Mouse (Mus musculus) forebrain, postnatal 0 days (tissue): ENCODE data around the gene Mlph. TPM values are rescaled to one million over a fixed set of nuclear protein-coding genes. Genes with fewer than 3 reads are reported as not detected.

ENCODE experiments used
- ATAC-seq: fragments of 200-750 bp; cut with Nextera tagmentation; 2 replicates; pipeline ENCODE4 v1.8.0; 2017; ENCODE audit warnings: mild to moderate bottlenecking, moderate library complexity
- DNase-seq: peaks from one replicate; pipeline ENCODE4 v3.0.0-alpha.2; 2015
- H3K27ac ChIP-seq: fragments of 300-500 bp; sonication (generic); 2 replicates; pipeline ENCODE4 v1.5.1; 2014; ENCODE audit warnings: low read depth, mild to moderate bottlenecking, antibody characterized with exemption, low read length, moderate library complexity, mixed read lengths
- H3K27me3 ChIP-seq: fragments of 300-500 bp; sonication (generic); 2 replicates; pipeline ENCODE4 v1.6.1; 2014; ENCODE audit warnings: mild to moderate bottlenecking, low read length, mixed read lengths; ENCODE audit not compliant: insufficient read depth
- H3K36me3 ChIP-seq: fragments of 300-500 bp; sonication (generic); 2 replicates; pipeline ENCODE4 v1.6.1; 2014; ENCODE audit warnings: mild to moderate bottlenecking, moderate library complexity; ENCODE audit not compliant: insufficient read depth
- H3K4me1 ChIP-seq: fragments of 300-500 bp; sonication (generic); 2 replicates; pipeline ENCODE4 v1.6.1; 2014; ENCODE audit warnings: antibody characterized with exemption; ENCODE audit not compliant: insufficient read depth
- H3K4me2 ChIP-seq: fragments of 300-500 bp; sonication (generic); 2 replicates; pipeline ENCODE4 v1.6.1; 2014; ENCODE audit warnings: low read depth, mild to moderate bottlenecking, moderate library complexity
- H3K4me3 ChIP-seq: fragments of 300-500 bp; sonication (generic); 2 replicates; pipeline ENCODE4 v1.5.1; 2014; ENCODE audit warnings: low read depth, low read length, mixed read lengths
- H3K9ac ChIP-seq: fragments of 300-500 bp; sonication (generic); 2 replicates; pipeline ENCODE4 v1.6.1; 2014; ENCODE audit warnings: mild to moderate bottlenecking
- H3K9me3 ChIP-seq: fragments of 300-500 bp; sonication (generic); 2 replicates; pipeline ENCODE4 v1.6.1; 2016; ENCODE audit warnings: low read length
- CTCF ChIP-seq: sonication (generic); IDR thresholded peaks from 2 replicates; pipeline ENCODE4 v1.5.1; 2016; ENCODE audit warnings: antibody characterized with exemption, control low read depth, low read depth
- WGBS: fragments of 180-500 bp; shearing (Covaris S2); extraction: QIAGEN DNeasy Blood & Tissue Kit; methylation state at CpG from one replicate; pipeline ENCODE4 v1.1.7; 2014; 5-methylcytosine and 5-hydroxymethylcytosine counted together
- polyA plus RNA-seq: library from polyadenylated mRNA; unstranded; fragments of >200 nt; fragmentation: Nextera tagmentation; extraction: Ambion mirVana; gene quantifications from 2 replicates; pipeline ENCODE4 v1.2.1, GENCODE M21; 2015
- total RNA-seq: library from RNA; depleted of rRNA; stranded (reverse); fragments of >200 nt; gene quantifications from 2 replicates; pipeline ENCODE4 v1.2.3, GENCODE M21; 2014

Gene Mlph
- total and polyA plus RNA-seq, 2 experiments from 2014 or later, result 0.14 to 0.33 TPM

DNA sequence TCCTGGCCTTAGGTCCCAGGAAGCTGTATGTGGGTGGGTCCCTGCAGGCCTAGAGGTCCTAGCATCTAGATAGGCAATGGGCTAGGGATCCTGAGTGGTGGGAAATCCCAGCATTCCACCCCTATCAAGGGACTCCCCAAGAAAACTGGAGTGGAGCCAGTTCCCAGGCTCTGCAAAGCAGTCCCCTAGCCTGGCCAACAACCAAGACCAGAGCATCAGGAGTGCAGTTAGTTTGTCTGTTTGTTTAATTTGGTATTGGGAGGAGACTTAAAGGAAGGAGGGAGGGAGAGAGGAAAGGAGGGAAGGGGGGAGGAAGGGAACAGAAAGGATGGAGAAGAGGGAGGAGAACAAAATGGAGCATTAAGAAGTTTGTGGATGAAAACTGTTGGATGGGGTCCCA, 5.7 kb upstream of the Mlph start:
- ATAC-seq (no peak), DNase-seq (no peak)
- no peaks in the 10 kb centered on the region; the same call in 1 of the 2 replicates for H3K4me1 ChIP-seq
- H3K4me2 ChIP-seq, result no peak overlapping the region
- no peaks in the 10 kb centered on the region for H3K9me3 ChIP-seq
- no peak overlapping the region for H3K4me3 ChIP-seq
- no peak for TF ChIP-seq CTCF
- H3K9ac ChIP-seq, result no peak overlapping the region
- no peaks in the 10 kb centered on the region for H3K36me3 ChIP-seq
- H3K27ac ChIP-seq, result no peak overlapping the region
- H3K27me3 ChIP-seq, result no peaks in the 10 kb centered on the region; the same call in 1 of the 2 replicates

DNA sequence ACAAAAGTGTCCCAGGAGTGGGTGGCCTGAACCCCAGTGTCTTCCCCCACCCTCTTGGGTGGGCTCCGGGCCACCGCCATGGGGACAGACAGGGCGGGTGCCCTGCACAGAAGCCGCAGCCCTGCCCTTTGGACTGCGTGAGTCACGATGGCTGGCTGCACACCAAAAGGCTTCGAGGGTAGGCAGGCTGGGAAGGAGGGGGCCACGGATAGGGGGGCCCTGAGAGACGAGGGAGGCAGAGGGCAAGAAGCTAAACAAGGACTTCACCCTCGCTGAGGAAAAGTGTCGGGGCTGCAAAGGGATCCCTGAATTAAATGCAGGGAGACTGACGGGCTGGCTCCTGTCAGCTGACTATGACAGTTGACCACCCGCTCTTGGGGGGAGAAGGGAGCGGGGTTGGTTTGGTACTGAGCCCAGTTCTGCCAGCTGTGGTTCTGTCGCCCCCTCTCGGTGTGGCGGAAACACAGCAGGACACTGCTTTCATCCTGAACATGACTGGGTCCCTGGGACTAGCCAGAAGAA, 5.2 kb upstream of the Mlph start:
- no peak overlapping the region for H3K4me3 ChIP-seq
- no peaks in the 10 kb centered on the region; the same call in 1 of the 2 replicates for H3K27me3 ChIP-seq
- H3K9ac ChIP-seq, result no peak overlapping the region
- WGBS, result 40% methylated on average over 17 of the region's 17 CpGs
- H3K4me1 ChIP-seq, result no peaks in the 10 kb centered on the region; the same call in 1 of the 2 replicates
- DNase-seq, result no peak
- H3K4me2 ChIP-seq, result 0 out of 2 replicates have a peak overlapping the region, but pooled peaks have one; percentile 10
- peak; percentile 42; the same call in 1 of the 2 replicates for ATAC-seq
- TF ChIP-seq CTCF, result peak; percentile 38
- no peaks in the 10 kb centered on the region for H3K9me3 ChIP-seq
- H3K27ac ChIP-seq, result no peak overlapping the region
- no peaks in the 10 kb centered on the region for H3K36me3 ChIP-seq

DNA sequence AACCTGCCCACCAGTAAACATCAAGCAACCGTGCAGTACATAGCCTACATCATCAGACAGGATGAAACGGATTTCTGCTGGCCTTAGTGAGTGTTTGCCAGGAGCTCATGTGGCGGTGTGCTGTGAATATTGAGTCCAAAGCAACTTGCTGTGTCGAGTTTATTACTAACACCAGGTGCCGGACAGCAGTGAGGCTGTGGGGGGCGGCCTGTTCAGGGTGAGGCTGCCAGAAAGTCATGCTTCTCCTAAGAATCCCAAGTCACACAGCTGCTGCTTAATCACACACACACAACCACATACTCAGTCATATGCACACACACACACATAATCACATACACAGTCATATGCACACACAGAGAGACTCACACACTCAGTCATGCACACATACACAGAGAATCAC, 1.7 kb upstream of the Mlph start:
- Histone ChIP-seq H3K27ac (no peak overlapping the region), H3K27me3 (no peaks in the 10 kb centered on the region; the same call in 1 of the 2 replicates), H3K9ac (no peak overlapping the region), H3K36me3 (no peaks in the 10 kb centered on the region), H3K4me3 (no peak overlapping the region), H3K9me3 (no peaks in the 10 kb centered on the region), H3K4me1 (no peaks in the 10 kb centered on the region; the same call in 1 of the 2 replicates), H3K4me2 (no peak overlapping the region)
- no peak for TF ChIP-seq CTCF
- DNase-seq (no peak), ATAC-seq (no peak)
- WGBS, result 70% methylated on average over 6 of the region's 6 CpGs

DNA sequence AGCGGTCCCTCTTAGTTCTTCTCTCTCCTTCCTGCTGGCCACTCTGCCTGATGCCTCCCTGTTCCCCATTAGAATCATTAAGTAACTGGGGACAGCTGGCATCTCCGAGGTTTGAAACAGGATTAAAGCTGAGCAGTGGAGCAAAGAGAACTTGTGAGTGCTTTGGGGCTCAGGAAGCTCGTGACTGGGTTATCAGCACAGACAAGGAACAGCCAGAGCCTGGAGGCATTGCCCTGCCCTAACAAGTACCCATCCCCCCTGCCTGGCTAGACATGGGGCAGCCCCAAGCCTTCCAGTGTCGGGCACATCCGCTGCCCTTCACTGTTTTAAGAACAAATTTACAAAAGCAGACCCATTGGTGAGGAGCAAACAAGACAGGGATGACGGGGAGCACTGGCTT, 2.6 kb downstream of the Mlph start:
- Histone ChIP-seq H3K27me3 (no peaks in the 10 kb centered on the region; the same call in 1 of the 2 replicates), H3K4me2 (no peak overlapping the region), H3K9ac (no peak overlapping the region), H3K4me3 (no peak overlapping the region), H3K4me1 (no peaks in the 10 kb centered on the region), H3K9me3 (no peaks in the 10 kb centered on the region), H3K36me3 (no peaks in the 10 kb centered on the region), H3K27ac (no peak overlapping the region)
- ATAC-seq (no peak), DNase-seq (no peak)
- TF ChIP-seq CTCF, result no peak
- 54% methylated on average over 6 of the region's 6 CpGs for WGBS

DNA sequence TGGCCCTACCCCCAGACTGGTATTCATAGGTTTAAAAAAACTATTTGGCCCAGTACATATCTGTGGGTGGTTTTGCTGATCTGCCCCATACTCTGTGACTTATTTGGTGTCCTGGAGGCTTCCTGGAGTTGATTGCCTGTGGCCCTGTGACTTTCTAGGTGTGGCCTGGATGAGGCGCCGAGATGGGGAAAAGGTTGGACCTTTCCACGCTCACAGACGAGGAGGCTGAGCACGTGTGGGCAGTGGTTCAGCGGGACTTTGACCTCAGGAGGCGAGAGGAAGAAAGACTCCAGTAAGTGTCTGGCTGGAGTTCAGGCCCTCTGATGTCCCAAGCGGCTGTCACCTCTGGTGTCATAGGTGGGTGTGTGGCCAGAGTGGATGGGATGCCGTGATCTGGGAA, 6.8 kb downstream of the Mlph start:
- no peaks in the 10 kb centered on the region for H3K4me1 ChIP-seq
- H3K36me3 ChIP-seq, result no peaks in the 10 kb centered on the region
- no peaks in the 10 kb centered on the region for H3K9me3 ChIP-seq
- no peak overlapping the region for H3K27ac ChIP-seq
- no peak for ATAC-seq
- no peak for DNase-seq
- no peak for TF ChIP-seq CTCF
- H3K4me2 ChIP-seq, result no peak overlapping the region
- 91% methylated on average over 9 of the region's 9 CpGs for WGBS
- H3K27me3 ChIP-seq, result no peaks in the 10 kb centered on the region
- H3K9ac ChIP-seq, result no peak overlapping the region
- H3K4me3 ChIP-seq, result no peak overlapping the region

DNA sequence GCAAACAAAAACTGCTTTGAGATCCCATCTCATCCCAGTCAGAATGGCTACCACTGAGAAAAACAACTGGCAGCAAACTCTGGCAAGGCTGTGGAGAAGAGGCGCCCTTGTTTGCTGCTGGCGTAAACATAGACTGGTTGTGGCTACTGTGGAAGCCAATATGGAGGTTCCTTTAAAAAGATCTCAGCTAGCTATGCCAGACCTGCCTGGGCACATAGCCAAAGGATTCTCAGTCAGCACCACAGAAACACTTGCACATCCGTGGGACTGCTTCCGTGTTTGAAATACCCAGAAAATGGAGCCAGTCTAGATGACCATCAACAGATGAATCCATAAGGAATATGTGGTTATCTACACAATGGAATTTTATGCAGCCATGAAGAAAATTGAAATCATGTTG, 11.1 kb downstream of the Mlph start:
- Histone ChIP-seq H3K4me3 (no peak overlapping the region), H3K4me2 (no peak overlapping the region), H3K27me3 (0 out of 2 replicates have a peak, but pooled peaks cover 7% of the 10 kb centered on the region), H3K4me1 (peaks cover 4% of the 10 kb centered on the region; the same call in 1 of the 2 replicates), H3K27ac (no peak overlapping the region), H3K9ac (no peak overlapping the region), H3K36me3 (no peaks in the 10 kb centered on the region), H3K9me3 (no peaks in the 10 kb centered on the region)
- no peak for DNase-seq
- no peak for TF ChIP-seq CTCF
- no peak for ATAC-seq
- 49% methylated on average over 4 of the region's 4 CpGs for WGBS

DNA sequence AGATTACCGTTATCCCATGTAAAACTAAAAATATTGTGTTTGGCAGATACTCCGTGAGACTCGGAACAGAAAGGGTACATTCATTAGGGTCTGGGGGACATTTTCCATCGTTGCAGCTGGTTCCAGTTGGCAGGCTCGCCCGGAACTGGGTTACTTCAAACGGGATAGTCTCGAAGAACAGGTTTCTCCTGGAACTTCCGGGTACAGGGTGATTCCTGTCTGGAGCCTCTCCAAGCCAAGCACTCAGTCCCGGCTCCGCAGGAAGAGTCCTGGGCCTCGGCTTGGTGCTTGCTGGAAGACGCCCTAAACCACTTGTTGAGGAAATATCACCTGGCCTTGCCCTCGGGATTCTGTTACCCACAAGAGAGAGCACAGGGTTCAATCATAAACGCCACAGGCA, 12.4 kb downstream of the Mlph start:
- Histone ChIP-seq H3K4me3 (no peak overlapping the region), H3K36me3 (no peaks in the 10 kb centered on the region), H3K4me1 (peaks cover 4% of the 10 kb centered on the region; the same call in 1 of the 2 replicates), H3K27ac (no peak overlapping the region), H3K4me2 (no peak overlapping the region; the same call in 1 of the 2 replicates), H3K9ac (no peak overlapping the region), H3K9me3 (no peaks in the 10 kb centered on the region), H3K27me3 (0 out of 2 replicates have a peak, but pooled peaks cover 7% of the 10 kb centered on the region)
- ATAC-seq, result no peak
- no peak for DNase-seq
- no peak for TF ChIP-seq CTCF
- WGBS, result 47% methylated on average over 15 of the region's 15 CpGs
